Mouse (Mus musculus): Measurements from ENCODE around the gene Ube4a.

Gene Ube4a

DNA sequence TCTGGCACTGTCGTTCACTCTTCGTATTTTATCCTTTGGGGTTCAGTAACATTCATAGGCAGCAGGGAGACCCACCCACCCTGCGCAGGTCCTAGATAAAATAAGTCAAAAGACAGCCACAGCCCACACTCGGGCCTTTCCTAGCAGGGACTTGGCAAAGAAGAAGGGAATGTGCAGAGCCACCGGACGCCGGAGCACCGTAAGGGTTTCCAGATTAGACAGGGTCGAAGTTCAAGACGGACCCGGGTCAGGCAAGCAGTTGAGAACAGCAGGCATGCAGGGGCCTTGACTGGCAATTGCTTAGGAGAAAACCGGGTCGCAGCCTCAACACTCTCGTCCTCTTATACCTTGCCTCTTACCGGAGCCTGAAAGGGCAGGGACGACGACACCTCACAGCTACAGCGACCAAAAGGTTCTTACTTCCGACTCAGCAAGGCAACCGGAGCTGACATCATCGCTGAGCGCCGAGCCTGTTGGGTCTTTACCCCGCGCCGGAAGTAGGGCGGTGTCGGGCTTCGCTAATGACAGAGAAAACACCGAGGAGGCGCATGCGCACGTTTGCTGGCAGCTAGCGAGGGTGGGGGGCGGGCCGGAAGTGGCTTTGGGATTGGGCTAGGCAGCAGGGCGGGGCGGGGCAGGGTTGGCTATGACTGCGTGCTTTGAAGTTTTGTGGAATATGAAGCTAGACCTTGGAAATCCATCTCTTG lies at the start of gene Ube4a:
Gene Ube4a (minus strand): TSS at position 475 of the 707 bp plus-strand sequence.
- in situ Hi-C loops (cut with MboI; ENCODE audit: low pct_unique_long_range_greater_than_20kb in 1 of 2, low sequenced_read_pairs in 2 of 2, unreplicated experiment in 1 of 2), result no loop called here

- in situ Hi-C loops (cut with MboI; ENCODE audit: low pct_unique_long_range_greater_than_20kb in 1 of 2, low sequenced_read_pairs in 2 of 2, unreplicated experiment in 1 of 2), result no loop called here
Observed at GRCm38 (mm10) chr9:45014879-45015278, 49.5 kb upstream of the Ube4a start.

DNA sequence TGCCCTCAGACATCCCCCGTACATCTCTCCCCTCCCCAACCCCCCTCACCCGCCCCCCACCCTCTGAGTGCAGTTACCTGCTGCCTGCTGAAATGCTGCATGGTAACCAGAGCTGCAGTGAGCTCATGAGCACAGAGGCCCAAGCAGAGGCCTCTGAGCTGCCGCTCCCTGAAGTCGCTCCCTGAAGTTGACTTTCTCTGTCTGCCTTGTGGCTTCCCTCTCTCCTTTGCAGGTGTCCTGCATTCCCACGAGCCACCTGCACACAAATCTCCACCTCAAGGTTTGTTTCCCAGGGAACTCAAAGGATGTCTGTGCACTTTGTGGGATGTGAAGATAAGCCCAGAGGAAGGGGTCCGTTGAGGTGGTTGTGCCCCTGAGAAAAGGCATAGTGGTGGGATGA lies 45.9 kb upstream of the Ube4a start:
- in situ Hi-C loops (cut with MboI; ENCODE audit: low pct_unique_long_range_greater_than_20kb in 1 of 2, low sequenced_read_pairs in 2 of 2, unreplicated experiment in 1 of 2), result no loop called here

GRCm38 (mm10) chr9:45010461-45010860 lies 45.1 kb upstream of the Ube4a start:
- in situ Hi-C loops (cut with MboI; ENCODE audit: low pct_unique_long_range_greater_than_20kb in 1 of 2, low sequenced_read_pairs in 2 of 2, unreplicated experiment in 1 of 2), result no loop called here

DNA sequence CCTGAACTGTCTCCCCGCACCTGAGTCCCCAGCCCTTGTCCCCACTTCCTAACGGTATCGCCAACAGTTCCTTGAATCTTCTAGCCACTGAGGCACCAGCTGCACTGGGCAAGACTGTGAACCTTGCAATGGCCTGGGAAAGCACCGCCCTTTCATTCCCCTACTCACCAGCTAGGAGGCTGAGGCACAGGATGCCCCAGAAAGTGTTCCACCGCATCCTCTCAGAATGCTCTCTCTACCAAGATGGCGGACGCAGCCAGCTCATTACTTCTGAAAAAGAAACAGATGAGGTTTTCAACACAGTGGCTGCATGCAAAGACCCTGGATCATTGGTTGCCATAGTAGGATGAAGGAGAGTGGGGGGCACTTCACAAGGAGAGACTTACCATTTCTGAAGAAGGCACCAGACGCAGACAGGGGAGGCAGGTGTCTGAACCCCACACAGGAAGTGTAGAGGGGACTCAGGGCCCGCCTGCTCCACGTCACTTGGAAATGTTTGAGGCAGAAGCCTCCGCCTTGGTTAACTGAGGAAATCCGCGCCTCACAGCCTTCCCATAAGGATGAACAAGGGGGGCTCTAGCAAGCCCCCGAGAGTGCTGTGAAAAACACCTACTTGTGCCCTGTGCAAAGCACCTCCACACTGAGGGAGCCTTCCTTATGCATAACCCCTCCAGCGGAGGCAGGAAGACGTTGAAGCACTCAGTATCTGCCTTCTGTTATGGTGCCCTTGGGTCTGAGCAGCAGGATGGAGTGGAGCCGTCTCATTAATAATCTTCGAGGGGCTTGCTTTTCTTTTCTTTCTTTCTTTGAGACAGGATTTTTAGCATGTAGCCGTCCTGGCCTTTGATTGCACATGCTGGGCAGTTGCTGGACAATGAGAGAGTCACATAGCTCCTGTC lies 44.0 kb upstream of the Ube4a start, which contains the start of gene Cd3e:
Gene Cd3e (minus strand): TSS at position 448 of the 899 bp plus-strand sequence.
- in situ Hi-C loops (cut with MboI; ENCODE audit: low pct_unique_long_range_greater_than_20kb in 1 of 2, low sequenced_read_pairs in 2 of 2, unreplicated experiment in 1 of 2), result loop anchor here in 1 of 2 experiments (5.0 kb wide), 1 partner anchor 37 kb away; no protein-coding TSS in a partner anchor

GRCm38 (mm10) chr9:45008342-45008741 lies 42.9 kb upstream of the Ube4a start:
- in situ Hi-C loops (cut with MboI; ENCODE audit: low pct_unique_long_range_greater_than_20kb in 1 of 2, low sequenced_read_pairs in 2 of 2, unreplicated experiment in 1 of 2), result loop anchor here in 1 of 2 experiments (5.0 kb wide), 1 partner anchor 36 kb away; no protein-coding TSS in a partner anchor

GRCm38 (mm10) chr9:45007404-45007803 lies 42.0 kb upstream of the Ube4a start:
- in situ Hi-C loops (cut with MboI; ENCODE audit: low pct_unique_long_range_greater_than_20kb in 1 of 2, low sequenced_read_pairs in 2 of 2, unreplicated experiment in 1 of 2), result loop anchor here in 1 of 2 experiments (5.0 kb wide), 1 partner anchor 35 kb away; no protein-coding TSS in a partner anchor

- in situ Hi-C loops (cut with MboI; ENCODE audit: low pct_unique_long_range_greater_than_20kb in 1 of 2, low sequenced_read_pairs in 2 of 2, unreplicated experiment in 1 of 2), result no loop called here
Observed at GRCm38 (mm10) chr9:45000249-45000648, 34.8 kb upstream of the Ube4a start.

DNA sequence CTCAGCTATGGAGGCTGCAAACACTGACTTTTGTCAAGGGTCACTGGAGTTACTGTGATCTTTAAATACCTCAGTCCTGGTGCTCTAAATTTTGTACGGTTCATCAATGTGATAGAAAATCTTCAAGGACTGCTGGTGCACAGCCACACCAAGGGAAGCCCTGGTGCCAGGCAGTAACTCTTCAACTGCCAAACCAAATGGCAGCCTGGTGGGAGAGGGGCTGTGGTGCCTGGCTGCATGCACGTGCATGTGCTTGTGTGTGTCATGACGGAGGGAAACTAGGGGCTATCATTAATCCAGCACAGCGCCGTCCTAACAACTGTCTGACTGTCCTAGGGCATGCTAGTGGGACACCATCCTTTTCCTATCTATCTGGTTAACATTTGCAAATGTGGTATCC lies 34.4 kb upstream of the Ube4a start:
- in situ Hi-C loops (cut with MboI; ENCODE audit: low pct_unique_long_range_greater_than_20kb in 1 of 2, low sequenced_read_pairs in 2 of 2, unreplicated experiment in 1 of 2), result no loop called here

GRCm38 (mm10) chr9:44999171-44999570 lies 33.8 kb upstream of the Ube4a start:
- in situ Hi-C loops (cut with MboI; ENCODE audit: low pct_unique_long_range_greater_than_20kb in 1 of 2, low sequenced_read_pairs in 2 of 2, unreplicated experiment in 1 of 2), result no loop called here

DNA sequence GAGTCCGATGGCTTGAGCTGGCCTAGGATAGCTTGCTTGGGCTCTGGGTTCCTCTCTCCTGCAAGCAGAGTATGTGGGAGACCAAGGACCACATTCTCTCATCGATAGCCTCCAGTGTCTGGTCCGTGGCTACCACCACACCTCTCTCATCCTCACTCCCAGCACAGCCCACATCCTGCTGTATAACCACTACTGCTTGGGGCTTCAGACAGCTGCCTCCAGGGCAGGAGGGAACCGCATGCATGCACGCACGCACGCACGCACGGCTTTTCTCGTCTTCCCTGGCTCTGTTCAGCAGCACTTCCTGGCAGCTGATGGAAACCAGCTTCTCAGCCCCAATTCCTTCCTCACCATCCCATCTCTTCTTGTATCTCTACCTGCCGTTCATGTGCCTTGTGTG lies 32.7 kb upstream of the Ube4a start:
- in situ Hi-C loops (cut with MboI; ENCODE audit: low pct_unique_long_range_greater_than_20kb in 1 of 2, low sequenced_read_pairs in 2 of 2, unreplicated experiment in 1 of 2), result no loop called here

DNA sequence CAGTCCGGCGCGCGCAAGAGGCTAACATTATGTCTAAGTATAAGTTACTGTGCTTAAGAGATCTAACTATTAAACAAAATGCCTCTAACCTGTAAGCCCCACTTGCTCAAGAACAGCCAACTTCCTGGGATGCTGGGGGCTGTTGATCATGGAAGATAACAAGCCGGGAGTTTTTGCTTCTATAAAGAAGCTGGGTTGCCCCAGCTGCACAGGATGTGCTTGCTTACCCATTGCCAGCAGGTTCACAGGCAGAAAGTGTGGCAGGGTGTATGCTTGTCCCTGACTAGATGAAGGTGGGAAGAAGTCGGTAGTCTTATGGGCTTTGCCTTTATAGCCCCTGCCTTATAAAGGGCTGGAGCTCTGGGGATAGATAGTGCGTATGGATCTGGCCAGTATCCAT lies 31.2 kb upstream of the Ube4a start:
- in situ Hi-C loops (cut with MboI; ENCODE audit: low pct_unique_long_range_greater_than_20kb in 1 of 2, low sequenced_read_pairs in 2 of 2, unreplicated experiment in 1 of 2), result no loop called here

GRCm38 (mm10) chr9:44994962-44995361 lies 29.6 kb upstream of the Ube4a start:
- in situ Hi-C loops (cut with MboI; ENCODE audit: low pct_unique_long_range_greater_than_20kb in 1 of 2, low sequenced_read_pairs in 2 of 2, unreplicated experiment in 1 of 2), result no loop called here

DNA sequence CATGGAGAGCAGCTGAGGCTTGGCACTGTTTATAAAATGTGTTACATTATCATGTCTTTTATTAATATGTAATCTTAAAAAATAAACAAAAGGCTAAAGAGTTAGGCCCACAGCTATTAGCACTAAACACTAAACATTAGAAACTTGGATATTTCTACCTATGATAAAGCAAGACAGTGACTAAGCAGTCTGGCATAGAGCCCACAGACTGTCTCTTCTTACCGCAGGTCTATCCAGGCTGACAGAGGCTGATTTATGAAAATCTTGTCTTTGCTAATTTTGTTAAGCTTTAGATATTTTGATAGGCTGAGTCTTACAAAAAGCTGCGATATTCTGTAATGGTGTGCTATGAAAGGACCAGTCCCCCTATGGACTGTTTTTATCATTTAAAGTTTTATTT lies 27.9 kb upstream of the Ube4a start:
- in situ Hi-C loops (cut with MboI; ENCODE audit: low pct_unique_long_range_greater_than_20kb in 1 of 2, low sequenced_read_pairs in 2 of 2, unreplicated experiment in 1 of 2), result no loop called here

- in situ Hi-C loops (cut with MboI; ENCODE audit: low pct_unique_long_range_greater_than_20kb in 1 of 2, low sequenced_read_pairs in 2 of 2, unreplicated experiment in 1 of 2), result no loop called here
Observed at GRCm38 (mm10) chr9:44992271-44992670, 26.9 kb upstream of the Ube4a start.

GRCm38 (mm10) chr9:44991821-44992220 lies 26.4 kb upstream of the Ube4a start:
- in situ Hi-C loops (cut with MboI; ENCODE audit: low pct_unique_long_range_greater_than_20kb in 1 of 2, low sequenced_read_pairs in 2 of 2, unreplicated experiment in 1 of 2), result no loop called here

DNA sequence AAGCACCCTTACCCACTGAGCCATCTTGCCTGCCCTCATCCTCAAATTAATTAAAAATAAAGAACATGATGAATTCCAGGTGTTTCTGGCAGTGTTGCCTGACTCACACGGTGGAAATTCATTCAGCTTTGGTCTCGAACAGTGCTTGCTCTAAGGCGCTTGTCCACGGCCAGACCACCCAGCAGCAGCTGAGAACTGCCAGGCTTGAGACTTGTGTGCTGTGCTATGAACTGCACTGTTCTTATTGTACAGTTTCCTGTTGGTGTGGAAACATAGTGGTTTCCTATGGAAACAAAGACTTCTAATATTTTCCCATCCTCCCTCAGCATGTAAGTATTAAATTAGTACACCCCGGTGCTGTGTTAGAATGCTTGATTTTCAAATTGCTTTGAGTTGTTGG lies 21.6 kb upstream of the Ube4a start:
- in situ Hi-C loops (cut with MboI; ENCODE audit: low pct_unique_long_range_greater_than_20kb in 1 of 2, low sequenced_read_pairs in 2 of 2, unreplicated experiment in 1 of 2), result no loop called here

DNA sequence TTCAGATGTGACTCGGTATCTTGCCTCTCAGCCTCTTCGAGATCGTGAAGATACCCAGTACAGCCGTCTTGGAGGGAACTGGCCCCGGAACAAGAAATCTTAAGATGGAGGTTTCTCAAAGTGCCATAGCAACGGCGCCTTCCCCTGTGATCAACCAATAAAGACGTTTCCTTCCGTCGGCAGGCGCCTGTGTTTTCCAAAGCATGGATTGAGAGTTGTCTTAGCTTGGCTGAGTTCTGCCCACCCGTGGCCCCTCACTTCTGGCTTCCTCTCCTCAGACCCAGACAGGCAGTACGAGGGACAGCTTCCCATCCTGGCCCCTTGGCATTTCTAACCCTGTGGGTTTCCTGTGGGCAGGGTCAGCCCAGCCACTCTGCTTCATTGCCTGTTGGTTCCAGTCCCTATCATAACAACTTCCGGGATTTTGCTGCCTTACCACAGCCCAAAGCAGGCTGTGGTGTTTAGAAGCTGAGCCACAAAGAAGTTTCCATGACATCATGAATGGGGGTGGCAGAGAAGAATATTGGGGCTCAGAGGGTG lies 20.9 kb upstream of the Ube4a start:
- in situ Hi-C loops (cut with MboI; ENCODE audit: low pct_unique_long_range_greater_than_20kb in 1 of 2, low sequenced_read_pairs in 2 of 2, unreplicated experiment in 1 of 2), result no loop called here

DNA sequence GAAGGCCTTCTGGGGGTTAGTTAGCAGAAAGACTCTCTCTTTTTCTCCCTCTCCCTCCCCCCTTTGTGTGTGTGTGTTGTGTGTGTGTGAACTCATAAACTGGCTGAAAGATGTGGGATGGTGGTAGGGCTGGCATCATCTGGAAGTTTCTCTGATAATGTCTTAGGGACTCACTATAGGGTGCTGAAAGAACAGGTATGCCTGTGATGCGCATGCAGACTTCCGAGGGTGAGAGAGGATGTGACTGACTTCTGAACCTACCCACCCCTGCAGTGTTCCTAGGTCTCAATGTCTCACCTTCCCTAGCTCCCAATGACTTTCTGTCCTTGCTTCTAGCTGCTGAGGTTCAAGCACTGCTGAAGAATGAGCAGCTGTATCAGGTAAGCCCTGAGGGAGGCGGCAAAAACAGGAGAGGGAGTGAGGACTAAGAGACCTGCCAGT lies 20.3 kb upstream of the Ube4a start:
- in situ Hi-C loops (cut with MboI; ENCODE audit: low pct_unique_long_range_greater_than_20kb in 1 of 2, low sequenced_read_pairs in 2 of 2, unreplicated experiment in 1 of 2), result no loop called here
